Mouse (Mus musculus) CH12.LX (cell line): ENCODE data around the gene U2af2. TPM values are rescaled to one million over a fixed set of nuclear protein-coding genes. Genes with fewer than 3 reads are reported as not detected.

ENCODE experiments used
- DNase-seq: peaks from one replicate; pipeline ENCODE4 v3.0.0-alpha.2; 2013; ENCODE audit errors: extremely low read depth
- H3K27ac ChIP-seq: 2 replicates; pipeline ENCODE4 v1.5.1; 2012; ENCODE audit warnings: low read depth, mild to moderate bottlenecking, control low read depth, moderate library complexity; ENCODE audit not compliant: insufficient read depth
- H3K27me3 ChIP-seq: replicated peaks from 2 replicates; pipeline ENCODE3; 2012; ENCODE audit warnings: inconsistent platforms
- H3K36me3 ChIP-seq, 2 experiments: replicated peaks in 1 of 2; 2 replicates each; pipeline versions ENCODE3 to v1.6.1; 2012; ENCODE audit warnings: inconsistent platforms in 1 of 2, low read length in 1 of 2, mild to moderate bottlenecking in 1 of 2, mixed read lengths in 1 of 2, moderate library complexity in 1 of 2; ENCODE audit not compliant: control insufficient read depth in 1 of 2, insufficient read depth in 1 of 2
- H3K4me1 ChIP-seq, 2 experiments: 2 replicates each; pipeline ENCODE4 v1.6.1; 2012; ENCODE audit warnings: inconsistent platforms in 1 of 2, moderate library complexity in 1 of 2; ENCODE audit not compliant: insufficient read depth in 2 of 2, control insufficient read depth in 1 of 2
- H3K4me2 ChIP-seq: 2 replicates; pipeline ENCODE4 v1.6.1; 2012; ENCODE audit warnings: low read depth, mild to moderate bottlenecking, control low read depth; ENCODE audit not compliant: poor library complexity, insufficient read depth, severe bottlenecking
- H3K4me3 ChIP-seq, 3 experiments: fragments of 150-350 bp in 1 of 3; sonication (generic) in 1 of 3; replicated peaks in 1 of 3; 2 replicates each; pipeline versions ENCODE3 to v1.5.1; 2011 to 2012; ENCODE audit warnings: low read depth in 2 of 3, low read length in 2 of 3, mild to moderate bottlenecking in 2 of 3, moderate library complexity in 2 of 3, control low read depth in 1 of 3, improper control_type of control experiment in 1 of 3, inconsistent platforms in 1 of 3, mixed read lengths in 1 of 3; ENCODE audit not compliant: poor library complexity in 1 of 3
- H3K79me2 ChIP-seq: replicated peaks from 2 replicates; pipeline ENCODE4 v1.6.1; 2012; ENCODE audit warnings: mild to moderate bottlenecking, moderate library complexity; ENCODE audit not compliant: control insufficient read depth, poor library complexity, insufficient read depth, severe bottlenecking; ENCODE audit errors: extremely low read depth
- H3K9ac ChIP-seq: 2 replicates; pipeline ENCODE4 v1.6.1; 2012; ENCODE audit warnings: low read depth, mild to moderate bottlenecking, control low read depth, moderate library complexity; ENCODE audit not compliant: insufficient read depth
- H3K9me3 ChIP-seq: replicated peaks from 2 replicates; pipeline ENCODE3; 2012; ENCODE audit warnings: low read length, inconsistent platforms, mixed read lengths
- BHLHE40 ChIP-seq: IDR thresholded peaks from 2 replicates; pipeline ENCODE4 v1.6.1; 2011; ENCODE audit warnings: mild to moderate bottlenecking, low read depth, low read length, improper control_type of control experiment
- CHD1 ChIP-seq: IDR thresholded peaks from 2 replicates; pipeline ENCODE4 v1.6.1; 2012; ENCODE audit warnings: low read depth, low read length, improper control_type of control experiment, inconsistent platforms
- CHD2 ChIP-seq: IDR thresholded peaks from 2 replicates; pipeline ENCODE4 v1.6.1; 2011; ENCODE audit warnings: low read length, improper control_type of control experiment
- CTCF ChIP-seq, 2 experiments: IDR thresholded peaks in 1 of 2; conservative IDR thresholded peaks in 1 of 2; 2 replicates each; pipeline ENCODE4 v1.5.1; 2011 to 2012; ENCODE audit warnings: low read depth in 2 of 2, low read length in 2 of 2, improper control_type of control experiment in 1 of 2, inconsistent platforms in 1 of 2, mild to moderate bottlenecking in 1 of 2, moderate library complexity in 1 of 2
- E2F4 ChIP-seq: IDR thresholded peaks from 2 replicates; pipeline ENCODE4 v1.6.1; 2011; ENCODE audit warnings: low read depth, low read length, improper control_type of control experiment; ENCODE audit not compliant: insufficient replicate concordance
- ELF1 ChIP-seq: IDR thresholded peaks from 2 replicates; pipeline ENCODE4 v1.6.1; 2014; ENCODE audit warnings: low read depth, mild to moderate bottlenecking, inconsistent platforms, low read length, improper control_type of control experiment
- EP300 ChIP-seq: IDR thresholded peaks from 2 replicates; pipeline ENCODE4 v1.6.1; 2011; ENCODE audit warnings: low read length, improper control_type of control experiment
- ETS1 ChIP-seq: conservative IDR thresholded peaks from 2 replicates; pipeline ENCODE4 v1.6.1; 2012; ENCODE audit warnings: low read depth, mild to moderate bottlenecking, inconsistent platforms, low read length, improper control_type of control experiment, moderate library complexity
- GABPA ChIP-seq: IDR thresholded peaks from 2 replicates; pipeline ENCODE4 v1.6.1; 2012; ENCODE audit warnings: low read depth, low read length, improper control_type of control experiment, inconsistent platforms; ENCODE audit not compliant: insufficient replicate concordance
- HCFC1 ChIP-seq: IDR thresholded peaks from 2 replicates; pipeline ENCODE4 v1.6.1; 2012; ENCODE audit warnings: low read depth, mild to moderate bottlenecking, inconsistent platforms, low read length, improper control_type of control experiment
- IRF4 ChIP-seq: IDR thresholded peaks from 2 replicates; pipeline ENCODE4 v1.6.1; 2014; ENCODE audit warnings: low read depth, mild to moderate bottlenecking, inconsistent platforms, low read length, improper control_type of control experiment
- JUN ChIP-seq: IDR thresholded peaks from 2 replicates; pipeline ENCODE4 v1.6.1; 2011; ENCODE audit warnings: low read depth, mild to moderate bottlenecking, low read length, improper control_type of control experiment, moderate library complexity; ENCODE audit not compliant: insufficient read depth
- JUND ChIP-seq: conservative IDR thresholded peaks from 2 replicates; pipeline ENCODE4 v1.6.1; 2011; ENCODE audit warnings: low read depth, low read length, improper control_type of control experiment
- KAT2A ChIP-seq: IDR thresholded peaks from 2 replicates; pipeline ENCODE4 v1.6.1; 2012; ENCODE audit warnings: low read length, improper control_type of control experiment, inconsistent platforms; ENCODE audit not compliant: insufficient replicate concordance
- MAFK ChIP-seq: IDR thresholded peaks from 2 replicates; pipeline ENCODE4 v1.6.1; 2011; ENCODE audit warnings: low read length, improper control_type of control experiment; ENCODE audit not compliant: insufficient replicate concordance
- MAX ChIP-seq: IDR thresholded peaks from 2 replicates; pipeline ENCODE4 v1.6.1; 2011; ENCODE audit warnings: low read length, improper control_type of control experiment
- MAZ ChIP-seq: IDR thresholded peaks from 2 replicates; pipeline ENCODE4 v1.6.1; 2012; ENCODE audit warnings: low read depth, mild to moderate bottlenecking, inconsistent platforms, low read length, improper control_type of control experiment, moderate library complexity
- MEF2A ChIP-seq: IDR thresholded peaks from 2 replicates; pipeline ENCODE4 v1.6.1; 2014; ENCODE audit warnings: low read depth, mild to moderate bottlenecking, inconsistent platforms, low read length, improper control_type of control experiment, borderline replicate concordance
- MXI1 ChIP-seq: IDR thresholded peaks from 2 replicates; pipeline ENCODE4 v1.6.1; 2011; ENCODE audit warnings: mild to moderate bottlenecking, low read depth, low read length, improper control_type of control experiment
- MYC ChIP-seq: IDR thresholded peaks from 2 replicates; pipeline ENCODE4 v1.6.1; 2011; ENCODE audit warnings: low read depth, mild to moderate bottlenecking, improper control_type of control experiment, low read length
- NELFE ChIP-seq: IDR thresholded peaks from 2 replicates; pipeline ENCODE4 v1.6.1; 2011; ENCODE audit warnings: low read depth, low read length, improper control_type of control experiment
- NRF1 ChIP-seq: IDR thresholded peaks from 2 replicates; pipeline ENCODE4 v1.6.1; 2014; ENCODE audit warnings: low read depth, mild to moderate bottlenecking, inconsistent platforms, low read length, improper control_type of control experiment, moderate library complexity
- PAX5 ChIP-seq: IDR thresholded peaks from 2 replicates; pipeline ENCODE4 v1.6.1; 2012; ENCODE audit warnings: low read length, inconsistent platforms, mixed read lengths
- POLR2A ChIP-seq: IDR thresholded peaks from 2 replicates; pipeline ENCODE4 v1.6.1; 2011; ENCODE audit warnings: low read depth, mild to moderate bottlenecking, improper control_type of control experiment, low read length
- POLR2AphosphoS2 ChIP-seq: IDR thresholded peaks from 2 replicates; pipeline ENCODE4 v1.6.1; 2011; ENCODE audit warnings: low read depth, low read length, improper control_type of control experiment
- RAD21 ChIP-seq: IDR thresholded peaks from 2 replicates; pipeline ENCODE4 v1.6.1; 2011; ENCODE audit warnings: low read depth, mild to moderate bottlenecking, low read length, improper control_type of control experiment, moderate library complexity
- RCOR1 ChIP-seq: conservative IDR thresholded peaks from 2 replicates; pipeline ENCODE4 v1.6.1; 2012; ENCODE audit warnings: low read depth, mild to moderate bottlenecking, inconsistent platforms, low read length, improper control_type of control experiment
- SIN3A ChIP-seq: IDR thresholded peaks from 2 replicates; pipeline ENCODE4 v1.6.1; 2012; ENCODE audit warnings: low read length, improper control_type of control experiment, inconsistent platforms
- SMC3 ChIP-seq: IDR thresholded peaks from 2 replicates; pipeline ENCODE4 v1.6.1; 2011; ENCODE audit warnings: low read depth, low read length, improper control_type of control experiment
- TBP ChIP-seq: conservative IDR thresholded peaks from 2 replicates; pipeline ENCODE4 v1.6.1; 2011; ENCODE audit warnings: low read depth, low read length, improper control_type of control experiment
- TCF12 ChIP-seq: IDR thresholded peaks from 2 replicates; pipeline ENCODE4 v1.6.1; 2014; ENCODE audit warnings: low read depth, mild to moderate bottlenecking, inconsistent platforms, low read length, improper control_type of control experiment
- UBTF ChIP-seq: IDR thresholded peaks from 2 replicates; pipeline ENCODE4 v1.6.1; 2012; ENCODE audit warnings: low read depth, mild to moderate bottlenecking, inconsistent platforms, low read length, improper control_type of control experiment, moderate library complexity
- USF1 ChIP-seq: IDR thresholded peaks from 2 replicates; pipeline ENCODE4 v1.6.1; 2014; ENCODE audit warnings: low read depth, mild to moderate bottlenecking, inconsistent platforms, low read length, improper control_type of control experiment
- USF2 ChIP-seq: conservative IDR thresholded peaks from 2 replicates; pipeline ENCODE4 v1.6.1; 2011; ENCODE audit warnings: low read depth, low read length, improper control_type of control experiment
- ZC3H11A ChIP-seq: IDR thresholded peaks from 2 replicates; pipeline ENCODE4 v1.6.1; 2012; ENCODE audit warnings: low read depth, mild to moderate bottlenecking, inconsistent platforms, low read length, improper control_type of control experiment
- ZKSCAN1 ChIP-seq: IDR thresholded peaks from 2 replicates; pipeline ENCODE4 v1.6.1; 2012; ENCODE audit warnings: low read depth, inconsistent platforms, low read length, improper control_type of control experiment, borderline replicate concordance
- ZMIZ1 ChIP-seq: IDR thresholded peaks from 2 replicates; pipeline ENCODE4 v1.6.1; 2012; ENCODE audit warnings: low read depth, mild to moderate bottlenecking, inconsistent platforms, low read length, improper control_type of control experiment
- ZNF384 ChIP-seq: IDR thresholded peaks from 2 replicates; pipeline ENCODE4 v1.6.1; 2012; ENCODE audit warnings: low read depth, low read length, improper control_type of control experiment, inconsistent platforms
- dilution Hi-C: fragments of 300-500 bp; cut with MboI; formaldehyde crosslinking; loops from 2 replicates; pipeline ENCODE4 v1.14.3; 2020; ENCODE audit warnings: low sequenced_read_pairs; ENCODE audit not compliant: extremely low pct_unique_long_range_greater_than_20kb, extremely low pct_ligation_motif_present
- in situ Hi-C: fragments of 300-500 bp; cut with MboI; formaldehyde crosslinking; loops from 3 replicates; pipeline ENCODE4 v1.14.3; 2019; ENCODE audit warnings: low sequenced_read_pairs, low pct_ligation_motif_present, low pct_unique_long_range_greater_than_20kb, mixed read lengths
- polyA plus RNA-seq: library from polyadenylated mRNA; unstranded; fragments of >175 nt; gene quantifications from 2 replicates; pipeline ENCODE4 v1.2.1, GENCODE M21; 2012; ENCODE audit warnings: low read depth; ENCODE audit not compliant: insufficient read length
- total RNA-seq, 2 experiments: library from RNA; depleted of rRNA; stranded (reverse); fragments of 300-350 nt in 1 of 2; fragments of >200 nt in 1 of 2; gene quantifications; 2 replicates each; pipeline ENCODE4 v1.2.3; 2012 to 2014

U2af2 gene
- total and polyA plus RNA-seq, 3 experiments: 293 to 449 (median 295) TPM

DNA sequence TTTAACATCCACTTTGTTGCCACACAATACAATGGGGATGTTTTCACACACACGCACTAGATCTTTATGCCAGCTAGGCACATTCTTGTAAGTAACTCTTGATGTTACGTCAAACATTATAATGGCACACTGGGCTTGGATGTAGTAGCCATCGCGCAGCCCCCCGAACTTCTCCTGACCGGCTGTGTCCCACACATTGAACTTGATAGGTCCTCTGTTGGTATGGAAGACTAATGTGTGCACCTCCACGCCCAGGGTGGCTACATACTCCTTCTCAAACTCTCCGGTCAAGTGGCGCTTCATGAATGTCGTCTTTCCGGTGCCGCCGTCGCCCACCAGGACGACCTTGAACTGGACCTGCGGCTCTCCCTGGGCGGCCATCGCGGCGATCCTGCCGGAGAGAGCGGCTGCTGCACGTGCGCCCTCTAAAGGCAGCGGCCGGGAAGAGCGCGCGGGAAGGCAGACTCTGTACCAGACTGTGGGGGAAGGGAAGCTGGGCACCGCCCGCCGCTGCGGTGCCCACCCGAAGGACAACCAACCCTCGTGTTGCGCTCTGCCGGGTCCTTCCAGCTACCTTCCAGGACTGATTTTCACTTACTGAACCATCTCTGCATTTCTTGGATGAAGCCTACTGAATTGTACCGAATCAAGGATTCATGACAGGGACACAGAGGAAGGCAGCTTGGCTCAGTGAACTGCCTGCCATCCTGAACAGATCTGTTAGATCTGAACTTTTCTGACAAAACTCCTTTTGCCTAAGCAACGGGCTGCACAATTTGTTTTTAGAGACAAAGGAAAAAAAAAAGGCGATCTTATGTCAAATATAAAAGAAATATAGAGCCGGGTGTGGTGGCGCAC is 63.8 kb downstream of the U2af2 start, which contains the start of gene Rasl2-9:
Rasl2-9 (minus strand) TSS at position 402 of the 858 bp plus-strand sequence.
- dilution Hi-C loops (no loop called here), in situ Hi-C loops (loop anchor here (5.0 kb wide), 1 partner anchor 63 kb away; the partner anchor contains the start of gene U2af2)
- Histone ChIP-seq H3K4me1 (peaks cover 3 to 4% of the 10 kb centered on the region in 2 experiments; a peak in 3 of 4 replicates), H3K9ac (peak within 1 kb of the TSS; percentile 72), H3K79me2 (no peaks in the 10 kb centered on the region), H3K4me3 (peak within 1 kb of the TSS; percentile 59 to 83 (median 79)), H3K36me3 (no peaks in the 10 kb centered on the region), H3K4me2 (peak within 1 kb of the TSS; percentile 60), H3K27me3 (no peaks in the 10 kb centered on the region), H3K27ac (no peak within 1 kb of the TSS), H3K9me3 (no peaks in the 10 kb centered on the region)
- peak; percentile 71 for DNase-seq
- TF ChIP-seq RAD21 (peak; percentile 73), MYC (no peak), POLR2A (peak; percentile 62; the same call in 1 of the 2 replicates), CHD1 (no peak), UBTF (no peak), IRF4 (peak; percentile 70; the same call in 1 of the 2 replicates), ELF1 (peak; percentile 53), KAT2A (no peak), BHLHE40 (peak; percentile 71), USF1 (no peak), CTCF (conservative IDR thresholded peaks at IDR 0.05 in 1 of 2, IDR thresholded peaks at IDR 0.05 in 1 of 2; ENCODE audit: low read depth in 2 of 2, low read length in 2 of 2) (peak in 1 of 2 experiments; percentile 86; a peak in 2 of 4 replicates), MEF2A (peak; percentile 51; the same call in 1 of the 2 replicates), SMC3 (peak; percentile 71), ZMIZ1 (no peak), CHD2 (peak; percentile 90), MAFK (no peak), MAZ (no peak), ZNF384 (no peak), TBP (no peak), JUN (no peak), PAX5 (no peak), POLR2AphosphoS2 (no peak), JUND (no peak), NELFE (peak; percentile 60; the same call in 1 of the 2 replicates), HCFC1 (peak; percentile 68), GABPA (no peak), TCF12 (peak; percentile 66), MXI1 (0 out of 2 replicates have a peak, but pooled peaks have one; percentile 19), ZC3H11A (0 out of 2 replicates have a peak, but pooled peaks have one; percentile 14), NRF1 (peak; percentile 59), USF2 (no peak), ETS1 (no peak), E2F4 (no peak), ZKSCAN1 (no peak), MAX (peak; percentile 48; the same call in 1 of the 2 replicates), RCOR1 (no peak), SIN3A (no peak), EP300 (no peak)
